ENCODE assay signal across 13 mouse cellular contexts in genomic region chr15:93510690-93511336, GRCm38 (mm10).
DNase-seq lines count a peak whose midpoint lies in the region; ATAC-seq and TF ChIP-seq lines count a peak whose summit lies in the region.
"Had no signal": no experiment of that assay in that cellular context is flagged by ENCODE, and none has a peak within 500 bp of the region (broad histone marks: within the 10 kb centered on the region; RNA-seq: fewer than 3 reads in every experiment).

No protein-coding gene starts in this region.

- no peak overlapping the region for H3K4me2 ChIP-seq in hindbrain, embryonic 12.5 days (replicated peaks)
- H3K4me2 ChIP-seq in midbrain, embryonic 15.5 days = no peak overlapping the region
- no peak overlapping the region for H3K4me2 ChIP-seq in liver, embryonic 11.5 days
- H3K4me2 ChIP-seq: liver, embryonic 15.5 days had no signal

- peak overlapping the region; percentile 47; the same call in 1 of the 2 replicates for H3K27ac ChIP-seq in left cerebral cortex, adult 2 months
- peak overlapping the region; percentile 40 for H3K27ac ChIP-seq in hindbrain, embryonic 12.5 days
- peak overlapping the region; percentile 32; the same call in 1 of the 2 replicates for H3K27ac ChIP-seq in midbrain, embryonic 15.5 days
- H3K27ac ChIP-seq in liver, embryonic 11.5 days (ENCODE audit: low read depth, low read length) = no peak overlapping the region
- H3K27ac ChIP-seq: liver, embryonic 15.5 days had no signal

- no peaks in the 10 kb centered on the region for H3K9me3 ChIP-seq in hindbrain, embryonic 12.5 days (replicated peaks)
- H3K9me3 ChIP-seq in midbrain, embryonic 15.5 days = no peaks in the 10 kb centered on the region
- H3K9me3 ChIP-seq in liver, embryonic 11.5 days (ENCODE audit: control insufficient read depth, low read length) = no peaks in the 10 kb centered on the region
- H3K9me3 ChIP-seq: liver, embryonic 15.5 days had no signal

- H3K4me1 ChIP-seq in hindbrain, embryonic 12.5 days = peaks cover 24% of the 10 kb centered on the region
- peaks cover 19% of the 10 kb centered on the region for H3K4me1 ChIP-seq in midbrain, embryonic 15.5 days
- peaks cover 10% of the 10 kb centered on the region for H3K4me1 ChIP-seq in liver, embryonic 11.5 days (replicated peaks; ENCODE audit: control insufficient read depth, insufficient read depth, low read length)

- intact Hi-C loops in left cerebral cortex, adult 2 months (cut with DNase I) = loop anchor here (10.0 kb wide), 1 partner anchor 334 kb away; no protein-coding TSS in a partner anchor
- intact Hi-C loops in left cerebral cortex, postnatal 10 days (cut with DNase I) = no loop called here
- intact Hi-C loops in left cerebral cortex, postnatal 25 days (cut with DNase I) = loop anchor here (10.0 kb wide), 1 partner anchor 314 kb away; no protein-coding TSS in a partner anchor

- H3K9ac ChIP-seq in hindbrain, embryonic 12.5 days = 0 out of 2 replicates have a peak overlapping the region, but pooled peaks have one; percentile 23
- H3K9ac ChIP-seq in midbrain, embryonic 15.5 days = no peak overlapping the region
- H3K9ac ChIP-seq in liver, embryonic 11.5 days (ENCODE audit: low read depth, low read length) = no peak overlapping the region
- H3K9ac ChIP-seq: liver, embryonic 15.5 days had no signal

- ATAC-seq in hindbrain, embryonic 12.5 days (ENCODE audit: low FRiP score) = peak; percentile 52; the same call in 1 of the 2 replicates
- ATAC-seq in midbrain, embryonic 15.5 days (replicated peaks) = peak; percentile 80
- ATAC-seq in liver, embryonic 11.5 days (replicated peaks; ENCODE audit: low FRiP score) = no peak

- 30% methylated on average over 12 of the region's 12 CpGs for WGBS in hindbrain, embryonic 12.5 days
- WGBS in midbrain, embryonic 15.5 days = 29% methylated on average over 12 of the region's 12 CpGs
- 53% methylated on average over 12 of the region's 12 CpGs for WGBS in liver, embryonic 11.5 days

- TF ChIP-seq CTCF in left cerebral cortex, adult 2 months (IDR thresholded peaks at IDR 0.05) = no peak

- no peak overlapping the region for H3K4me3 ChIP-seq in left cerebral cortex, adult 2 months
- H3K4me3 ChIP-seq in hindbrain, embryonic 12.5 days = no peak overlapping the region
- no peak overlapping the region for H3K4me3 ChIP-seq in midbrain, embryonic 15.5 days
- H3K4me3 ChIP-seq in liver, embryonic 11.5 days (ENCODE audit: low read depth, low read length) = no peak overlapping the region
- H3K4me3 ChIP-seq: liver, embryonic 15.5 days; megakaryocyte, embryonic 14.5 days had no signal

- DNase-seq in left cerebral cortex, adult 2 months (ENCODE audit: extremely low spot score in 1 of 2, low spot score in 2 of 2) = no peak
- DNase-seq in left cerebral cortex, postnatal 10 days (ENCODE audit: extremely low spot score in 1 of 2, low spot score in 2 of 2) = no peak
- DNase-seq in liver, embryonic 11.5 days (ENCODE audit: low spot score) = no peak
- no peak for DNase-seq in left cerebral cortex, postnatal 25 days (ENCODE audit: low spot score in 2 of 2)
- no peak for DNase-seq in urinary bladder, postnatal 4 days (ENCODE audit: low spot score in 2 of 2)
- DNase-seq: cerebellum, postnatal 25 days; heart, adult 11 months; right cerebral cortex, adult 18-20 months had no signal

- peaks cover 26% of the 10 kb centered on the region for H3K36me3 ChIP-seq in hindbrain, embryonic 12.5 days
- H3K36me3 ChIP-seq in midbrain, embryonic 15.5 days (replicated peaks) = 0 out of 2 replicates have a peak, but pooled peaks cover 4% of the 10 kb centered on the region
- peaks cover 20% of the 10 kb centered on the region for H3K36me3 ChIP-seq in liver, embryonic 11.5 days (ENCODE audit: control insufficient read depth, insufficient read depth, low read length)

- peaks cover 10% of the 10 kb centered on the region for H3K27me3 ChIP-seq in hindbrain, embryonic 12.5 days
- peaks cover 12% of the 10 kb centered on the region for H3K27me3 ChIP-seq in midbrain, embryonic 15.5 days (replicated peaks)
- no peaks in the 10 kb centered on the region for H3K27me3 ChIP-seq in liver, embryonic 11.5 days (replicated peaks; ENCODE audit: control insufficient read depth, insufficient read depth, low read length)
- H3K27me3 ChIP-seq: CH12.LX; liver, embryonic 15.5 days; megakaryocyte, embryonic 14.5 days had no signal
